Mouse (Mus musculus): ENCODE measurements around the gene Gm773. TPM values are rescaled to one million over a fixed set of nuclear protein-coding genes. Genes with fewer than 3 reads are reported as not detected.
"Not testable (repeated sequence)": the region's sequence is repeated elsewhere in the genome, so short reads cannot be mapped to it uniquely, and the experiment has no call there.

Gm773 gene
- polyA plus RNA-seq (2014; fragmentation: Nextera tagmentation; extraction: Ambion mirVana) = not detected in 2 replicates

DNA sequence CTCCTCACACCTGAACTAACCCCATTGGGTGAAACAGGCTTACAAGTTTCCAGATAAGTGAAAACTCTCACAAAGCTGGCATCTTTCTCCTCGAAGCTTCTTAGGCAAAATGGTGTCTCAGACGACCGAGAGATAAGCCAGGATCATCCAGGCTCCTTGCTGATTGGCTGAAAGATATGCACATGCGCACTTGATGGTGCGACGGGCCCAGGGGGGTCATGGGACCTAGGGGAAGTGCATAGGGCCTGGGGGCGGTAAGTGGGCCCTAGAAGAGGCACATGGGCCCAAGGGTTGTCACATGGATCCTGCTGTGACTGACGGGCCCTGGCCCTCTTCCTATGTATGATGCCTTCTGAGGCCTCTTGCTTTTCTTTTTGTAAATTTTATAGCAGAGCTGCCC lies at the start of gene Gm773:
Gene Gm773 (minus strand): TSS at position 111 of the 400 bp plus-strand sequence.
- H3K27ac ChIP-seq (ENCODE audit: low read depth, low read length) = no peak within 1 kb of the TSS
- 90% methylated on average over 8 of the region's 8 CpGs for WGBS
- H3K27me3 ChIP-seq (ENCODE audit: control insufficient read depth, insufficient read depth, low read length) = no peaks in the 10 kb centered on the region
- no peak within 1 kb of the TSS for H3K4me2 ChIP-seq (ENCODE audit: low read depth, low read length)
- no peaks in the 10 kb centered on the region for H3K36me3 ChIP-seq (ENCODE audit: control insufficient read depth, insufficient read depth, low read length)
- no peak for ATAC-seq (ENCODE audit: low read depth)
- H3K4me1 ChIP-seq (ENCODE audit: control insufficient read depth, insufficient read depth, low read length) = no peaks in the 10 kb centered on the region
- H3K9ac ChIP-seq (replicated peaks; ENCODE audit: low read depth, low read length) = no peak within 1 kb of the TSS
- no peaks in the 10 kb centered on the region for H3K9me3 ChIP-seq (ENCODE audit: control insufficient read depth, low read length)
- no peak within 1 kb of the TSS for H3K4me3 ChIP-seq (ENCODE audit: low read depth, low read length)

DNA sequence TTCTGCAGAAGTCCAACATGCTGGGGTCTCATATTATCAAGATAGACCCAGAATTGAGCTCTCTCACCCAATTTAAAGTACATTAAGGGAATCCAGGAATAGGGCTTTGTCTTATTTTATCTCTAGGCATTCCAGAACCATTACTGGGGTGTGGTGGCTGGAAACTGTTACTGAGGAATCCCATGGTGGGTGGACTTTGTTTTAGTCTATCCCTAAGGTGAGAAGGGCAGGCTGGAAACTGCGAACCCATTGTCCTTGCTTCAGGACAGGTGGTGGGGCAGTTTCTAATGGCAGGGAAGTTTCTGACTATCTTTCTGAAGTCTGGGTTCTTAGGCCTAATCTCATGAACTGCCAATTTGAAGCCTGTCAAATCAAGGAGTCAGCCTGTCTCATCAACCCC lies 26.2 kb downstream of the Gm773 start:
- not testable (repeated sequence) for H3K4me3 ChIP-seq (ENCODE audit: low read depth, low read length); H3K27ac ChIP-seq (ENCODE audit: low read depth, low read length); ATAC-seq (ENCODE audit: low read depth); H3K9me3 ChIP-seq (ENCODE audit: control insufficient read depth, low read length); H3K9ac ChIP-seq (replicated peaks; ENCODE audit: low read depth, low read length); H3K27me3 ChIP-seq (ENCODE audit: control insufficient read depth, insufficient read depth, low read length); H3K4me2 ChIP-seq (ENCODE audit: low read depth, low read length); H3K36me3 ChIP-seq (ENCODE audit: control insufficient read depth, insufficient read depth, low read length); H3K4me1 ChIP-seq (ENCODE audit: control insufficient read depth, insufficient read depth, low read length)
- no CpG with 5 or more reads among the region's 1 CpGs for WGBS

DNA sequence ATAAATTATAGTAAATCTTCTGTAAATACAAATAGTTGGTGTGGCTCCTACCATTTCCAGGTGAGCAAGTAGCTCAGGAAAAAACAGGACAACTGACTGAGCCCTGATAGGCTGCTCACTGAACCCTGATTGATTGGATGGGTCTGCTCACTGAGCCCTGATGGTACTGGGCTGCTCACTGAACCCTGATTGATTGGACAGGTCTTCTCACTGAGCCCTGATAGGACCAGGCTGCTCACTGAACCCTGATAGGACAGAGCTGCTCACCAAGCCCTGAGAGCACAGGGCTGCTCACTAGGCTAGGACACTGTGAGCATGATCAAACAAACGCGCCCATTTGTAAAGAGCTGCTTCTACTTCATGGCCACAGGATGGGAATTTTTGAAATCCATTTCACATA lies 61.3 kb downstream of the Gm773 start:
- peak; percentile 88 for ATAC-seq (ENCODE audit: low read depth)
- H3K4me3 ChIP-seq (ENCODE audit: low read depth, low read length) = no peak overlapping the region
- no peaks in the 10 kb centered on the region for H3K9me3 ChIP-seq (ENCODE audit: control insufficient read depth, low read length)
- no peak overlapping the region for H3K9ac ChIP-seq (replicated peaks; ENCODE audit: low read depth, low read length)
- no peak overlapping the region for H3K4me2 ChIP-seq (ENCODE audit: low read depth, low read length)
- no peaks in the 10 kb centered on the region for H3K27me3 ChIP-seq (ENCODE audit: control insufficient read depth, insufficient read depth, low read length)
- no peaks in the 10 kb centered on the region for H3K36me3 ChIP-seq (ENCODE audit: control insufficient read depth, insufficient read depth, low read length)
- no peaks in the 10 kb centered on the region for H3K4me1 ChIP-seq (ENCODE audit: control insufficient read depth, insufficient read depth, low read length)
- no peak overlapping the region for H3K27ac ChIP-seq (ENCODE audit: low read depth, low read length)
- WGBS = 81% methylated on average over 2 of the region's 2 CpGs

Other genes with a start within 250 kb of the Gm773 start
- 0.20 and 1.1 TPM in 2 replicates for gene 3830403N18Rik, start 76.3 kb downstream of the Gm773 start, polyA plus RNA-seq (2014; fragmentation: Nextera tagmentation; extraction: Ambion mirVana)
- gene Zfp449, start 133.5 kb upstream of the Gm773 start, polyA plus RNA-seq (2014; fragmentation: Nextera tagmentation; extraction: Ambion mirVana) = 6.9 and 8.5 TPM in 2 replicates
- gene Smim10l2a, start 161.7 kb upstream of the Gm773 start, polyA plus RNA-seq (2014; fragmentation: Nextera tagmentation; extraction: Ambion mirVana) = 28.6 and 36.3 TPM in 2 replicates
- 1.3 TPM in 1 of 2 replicates, not detected in the other for gene Gm2174, start 235.1 kb upstream of the Gm773 start, polyA plus RNA-seq (2014; fragmentation: Nextera tagmentation; extraction: Ambion mirVana)
- gene Ints6l, start 242.0 kb upstream of the Gm773 start, polyA plus RNA-seq (2014; fragmentation: Nextera tagmentation; extraction: Ambion mirVana) = 22.1 and 23.1 TPM in 2 replicates